Mouse (Mus musculus): Measurements from ENCODE around the gene Slc25a22.

- TF ChIP-seq CTCF (IDR thresholded peaks at IDR 0.05; ENCODE audit: low read depth) (no peak), EP300 (optimal IDR thresholded peaks at IDR 0.05) (no peak)
Observed at GRCm38 (mm10) chr7:141471236-141471635, 33.5 kb upstream of the Slc25a22 start.

All from stomach, postnatal 0 days (tissue).